Mouse (Mus musculus): ENCODE data around the gene Tank. TPM values are rescaled to one million over a fixed set of nuclear protein-coding genes. Genes with fewer than 3 reads are reported as not detected.

The Tank gene
- polyA plus RNA-seq, 1 experiment from 2014 or later = 20.7 TPM

GRCm38 (mm10) chr2:61557848-61558471 lies 20.4 kb upstream of the Tank start:
- Histone ChIP-seq H3K27me3 (ENCODE audit: control insufficient read depth, insufficient read depth, low read length) (no peaks in the 10 kb centered on the region), H3K27ac (replicated peaks) (no peak overlapping the region), H3K9me3 (ENCODE audit: control insufficient read depth, low read length) (no peaks in the 10 kb centered on the region), H3K9ac (ENCODE audit: low read length) (no peak overlapping the region), H3K36me3 (ENCODE audit: control insufficient read depth, insufficient read depth, low read length) (no peaks in the 10 kb centered on the region), H3K4me3 (ENCODE audit: low read depth, low read length) (no peak overlapping the region), H3K4me1 (replicated peaks; ENCODE audit: control insufficient read depth, insufficient read depth) (no peaks in the 10 kb centered on the region), H3K4me2 (replicated peaks; ENCODE audit: low read depth) (no peak overlapping the region)
- DNase-seq (ENCODE audit: low spot score) (no peak), ATAC-seq (ENCODE audit: low FRiP score, low TSS enrichment) (no peak)
- 81% methylated on average over 5 of the region's 5 CpGs for WGBS
- TF ChIP-seq EP300 (optimal IDR thresholded peaks at IDR 0.05) (no peak), CTCF (IDR thresholded peaks at IDR 0.05; ENCODE audit: low read depth) (no peak)

GRCm38 (mm10) chr2:61561058-61561457 lies 17.3 kb upstream of the Tank start:
- no peaks in the 10 kb centered on the region for H3K9me3 ChIP-seq (ENCODE audit: control insufficient read depth, low read length)
- no peak for ATAC-seq (ENCODE audit: low FRiP score, low TSS enrichment)
- no peak overlapping the region for H3K4me3 ChIP-seq (ENCODE audit: low read depth, low read length)

GRCm38 (mm10) chr2:61563202-61563601 lies 15.2 kb upstream of the Tank start:
- DNase-seq (ENCODE audit: low spot score) = no peak
- no peaks in the 10 kb centered on the region for H3K36me3 ChIP-seq (ENCODE audit: control insufficient read depth, insufficient read depth, low read length)
- WGBS = 63% methylated on average over 6 of the region's 6 CpGs
- no peaks in the 10 kb centered on the region for H3K9me3 ChIP-seq (ENCODE audit: control insufficient read depth, low read length)
- H3K27me3 ChIP-seq (ENCODE audit: control insufficient read depth, insufficient read depth, low read length) = no peaks in the 10 kb centered on the region
- H3K4me2 ChIP-seq (replicated peaks; ENCODE audit: low read depth) = no peak overlapping the region
- TF ChIP-seq EP300 (optimal IDR thresholded peaks at IDR 0.05) (no peak), CTCF (IDR thresholded peaks at IDR 0.05; ENCODE audit: low read depth) (no peak)
- ATAC-seq (ENCODE audit: low FRiP score, low TSS enrichment) = no peak
- H3K9ac ChIP-seq (ENCODE audit: low read length) = no peak overlapping the region
- H3K27ac ChIP-seq (replicated peaks) = no peak overlapping the region
- H3K4me1 ChIP-seq (replicated peaks; ENCODE audit: control insufficient read depth, insufficient read depth) = no peaks in the 10 kb centered on the region
- H3K4me3 ChIP-seq (ENCODE audit: low read depth, low read length) = no peak overlapping the region

More at GRCm38 (mm10) chr2:61561058-61561457, 17.3 kb upstream of the Tank start:
- Histone ChIP-seq H3K4me1 (replicated peaks; ENCODE audit: control insufficient read depth, insufficient read depth) (no peaks in the 10 kb centered on the region), H3K9ac (ENCODE audit: low read length) (no peak overlapping the region), H3K36me3 (ENCODE audit: control insufficient read depth, insufficient read depth, low read length) (no peaks in the 10 kb centered on the region), H3K27me3 (ENCODE audit: control insufficient read depth, insufficient read depth, low read length) (no peaks in the 10 kb centered on the region), H3K27ac (replicated peaks) (no peak overlapping the region), H3K4me2 (replicated peaks; ENCODE audit: low read depth) (no peak overlapping the region)
- TF ChIP-seq EP300 (optimal IDR thresholded peaks at IDR 0.05) = no peak
- TF ChIP-seq CTCF (IDR thresholded peaks at IDR 0.05; ENCODE audit: low read depth) = no peak
- WGBS = 3% methylated on average over 1 of the region's 1 CpGs
- no peak for DNase-seq (ENCODE audit: low spot score)

- DNase-seq (ENCODE audit: low spot score) (peak; percentile 69), ATAC-seq (ENCODE audit: low FRiP score, low TSS enrichment) (no peak)
- H3K9me3 ChIP-seq (ENCODE audit: control insufficient read depth, low read length) = no peaks in the 10 kb centered on the region
- no peak overlapping the region for H3K4me3 ChIP-seq (ENCODE audit: low read depth, low read length)
- no peak overlapping the region for H3K4me2 ChIP-seq (replicated peaks; ENCODE audit: low read depth)
- no peaks in the 10 kb centered on the region for H3K27me3 ChIP-seq (ENCODE audit: control insufficient read depth, insufficient read depth, low read length)
- WGBS = 46% methylated on average over 4 of the region's 4 CpGs
- no peak overlapping the region for H3K9ac ChIP-seq (ENCODE audit: low read length)
- TF ChIP-seq CTCF (IDR thresholded peaks at IDR 0.05; ENCODE audit: low read depth) = no peak
- TF ChIP-seq EP300 (optimal IDR thresholded peaks at IDR 0.05) = no peak
- H3K4me1 ChIP-seq (replicated peaks; ENCODE audit: control insufficient read depth, insufficient read depth) = no peaks in the 10 kb centered on the region
- no peaks in the 10 kb centered on the region for H3K36me3 ChIP-seq (ENCODE audit: control insufficient read depth, insufficient read depth, low read length)
- H3K27ac ChIP-seq (replicated peaks) = 0 out of 2 replicates have a peak overlapping the region, but pooled peaks have one; percentile 3
Measured at GRCm38 (mm10) chr2:61567045-61567783, 11.2 kb upstream of the Tank start.

- H3K9me3 ChIP-seq (ENCODE audit: control insufficient read depth, low read length) = no peaks in the 10 kb centered on the region
- no peak overlapping the region for H3K4me2 ChIP-seq (replicated peaks; ENCODE audit: low read depth)
- TF ChIP-seq CTCF (IDR thresholded peaks at IDR 0.05; ENCODE audit: low read depth) (no peak), EP300 (optimal IDR thresholded peaks at IDR 0.05) (no peak)
- H3K9ac ChIP-seq (ENCODE audit: low read length) = no peak overlapping the region
- peak overlapping the region; percentile 13; the same call in 1 of the 2 replicates for H3K27ac ChIP-seq (replicated peaks)
- 56% methylated on average over 6 of the region's 6 CpGs for WGBS
- DNase-seq (ENCODE audit: low spot score) (peak; percentile 45), ATAC-seq (ENCODE audit: low FRiP score, low TSS enrichment) (peak; percentile 61)
- no peak overlapping the region for H3K4me3 ChIP-seq (ENCODE audit: low read depth, low read length)
- no peaks in the 10 kb centered on the region for H3K27me3 ChIP-seq (ENCODE audit: control insufficient read depth, insufficient read depth, low read length)
- H3K36me3 ChIP-seq (ENCODE audit: control insufficient read depth, insufficient read depth, low read length) = no peaks in the 10 kb centered on the region
- H3K4me1 ChIP-seq (replicated peaks; ENCODE audit: control insufficient read depth, insufficient read depth) = no peaks in the 10 kb centered on the region
Measured at GRCm38 (mm10) chr2:61569181-61569580, 9.2 kb upstream of the Tank start.
